Mouse (Mus musculus): Measurements from ENCODE around the gene Lax1. TPM values are rescaled to one million over a fixed set of nuclear protein-coding genes. Genes with fewer than 3 reads are reported as not detected.
"Not testable (repeated sequence)": the region's sequence is repeated elsewhere in the genome, so short reads cannot be mapped to it uniquely, and the experiment has no call there.

Lax1 gene
- total RNA-seq, 4 experiments from 2014 or later: 0.15 to 0.37 TPM; not detected in 2

DNA sequence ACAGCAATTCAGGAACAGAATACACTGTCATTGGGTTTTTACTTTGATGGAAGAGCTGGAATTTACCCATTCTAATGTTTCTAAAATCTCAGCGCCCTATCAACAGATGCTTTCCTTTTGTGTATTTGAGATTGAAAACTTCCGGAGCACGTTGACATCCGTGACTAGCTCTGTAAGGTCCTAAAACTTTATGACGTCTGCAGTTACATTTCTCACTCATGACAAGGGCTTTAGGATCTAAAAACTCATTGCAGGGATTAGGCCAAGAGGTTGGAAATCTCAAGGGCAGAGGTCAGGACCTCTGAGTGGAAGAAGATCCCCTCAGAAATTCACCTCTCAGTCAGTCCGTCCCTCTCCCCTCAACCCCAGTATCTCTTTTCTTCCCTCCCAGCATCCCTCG, 1.6 kb downstream of the Lax1 start:
- DNase-seq (ENCODE audit: low spot score in 2 of 2): no peak

DNA sequence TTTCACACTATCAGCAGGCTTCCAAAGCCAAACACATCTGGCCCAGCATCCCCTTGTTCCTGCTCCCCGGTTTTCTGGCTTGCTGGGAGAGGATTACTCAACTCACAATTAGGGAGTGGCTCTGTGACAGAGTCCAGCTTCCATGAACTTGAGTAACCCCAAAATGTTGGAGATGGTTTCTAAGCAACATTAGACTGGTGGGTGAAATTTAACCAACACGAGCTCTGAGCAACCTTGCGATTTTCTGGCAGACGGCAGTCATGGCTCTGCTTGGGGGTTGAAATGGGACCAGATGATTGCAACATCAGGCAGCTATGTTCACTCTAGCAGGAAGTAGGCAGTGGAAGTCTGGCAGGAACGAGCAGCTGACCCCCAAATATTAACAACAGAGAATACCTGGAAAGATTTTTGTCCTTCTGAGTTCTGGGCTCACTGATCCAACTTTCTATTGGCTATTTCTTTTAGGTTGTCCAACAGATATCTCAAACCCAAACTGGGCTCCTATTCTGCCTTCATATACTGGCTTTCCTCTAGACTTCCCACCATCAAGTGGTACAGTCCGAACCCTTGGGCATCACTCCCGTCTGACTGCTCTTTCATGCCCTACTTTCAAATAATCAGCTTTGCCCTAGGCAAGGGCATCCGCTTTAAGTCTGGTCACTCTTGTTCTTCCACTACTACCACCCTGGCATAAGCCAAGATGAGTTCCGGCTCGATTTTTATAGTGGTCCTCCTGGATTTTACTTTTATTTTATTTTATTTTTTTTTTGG, 4.0 kb downstream of the Lax1 start:
- DNase-seq (ENCODE audit: low spot score in 2 of 2): no peak

DNA sequence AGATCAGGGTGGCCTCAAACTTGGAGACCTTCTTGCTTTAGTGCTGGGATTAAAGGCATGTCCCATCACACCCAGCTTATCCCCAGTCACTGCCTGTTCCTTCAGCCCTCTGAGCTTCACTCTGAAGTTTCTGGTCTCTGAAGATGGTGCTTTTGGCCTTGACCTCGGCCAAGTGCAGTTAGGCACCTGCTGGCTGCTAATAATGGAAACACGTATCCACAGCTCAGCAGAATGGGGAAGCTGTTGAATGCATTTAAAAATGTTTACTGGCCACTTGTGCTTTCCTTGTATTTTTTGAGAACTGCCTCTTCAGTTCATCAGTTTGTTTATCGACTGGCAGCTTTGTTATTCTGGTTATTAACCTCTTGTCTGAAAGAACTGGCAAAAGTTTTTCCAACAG, 18.1 kb downstream of the Lax1 start:
- no peak for DNase-seq (ENCODE audit: low spot score in 2 of 2)

DNA sequence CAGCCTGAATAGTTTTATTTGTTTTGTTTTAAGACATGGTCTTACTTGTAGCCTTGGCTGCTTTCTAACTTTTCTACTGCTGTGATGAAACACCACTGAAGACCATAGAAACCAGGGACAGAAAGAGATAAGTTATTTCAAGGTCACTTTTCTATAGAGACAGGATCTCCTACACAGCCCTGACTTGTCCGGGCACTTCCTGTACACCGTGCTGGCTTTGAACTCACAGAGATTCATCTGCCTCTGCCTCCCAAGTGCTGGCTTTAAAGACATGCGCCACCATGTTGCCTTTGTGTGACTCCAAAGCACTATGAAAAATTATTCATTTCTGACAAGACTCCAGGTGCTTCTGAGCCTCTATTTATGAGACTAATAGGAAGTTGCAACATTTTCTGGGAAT, 18.6 kb downstream of the Lax1 start:
- no peak for DNase-seq (ENCODE audit: low spot score in 2 of 2)

DNA sequence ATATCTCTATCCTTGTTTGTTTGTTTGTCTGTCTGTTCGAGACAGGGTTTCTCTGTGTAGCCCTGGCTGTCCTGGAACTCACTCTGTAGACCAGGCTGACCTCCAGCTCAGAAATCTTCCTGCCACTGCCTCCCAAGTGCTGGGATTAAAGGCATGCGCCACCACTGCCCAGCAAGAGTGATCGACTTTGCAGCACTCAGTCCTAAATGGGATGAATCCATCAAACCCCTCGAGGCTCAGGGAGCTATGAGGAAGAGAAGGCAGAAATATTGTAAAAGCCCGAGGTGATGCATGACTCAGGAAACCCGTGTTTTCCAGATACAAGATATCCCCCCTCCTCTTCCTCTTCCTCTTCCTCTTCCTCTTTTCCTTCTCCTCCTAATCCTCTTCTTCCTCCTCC, 19.1 kb downstream of the Lax1 start:
- no peak for DNase-seq (ENCODE audit: low spot score in 2 of 2)

DNA sequence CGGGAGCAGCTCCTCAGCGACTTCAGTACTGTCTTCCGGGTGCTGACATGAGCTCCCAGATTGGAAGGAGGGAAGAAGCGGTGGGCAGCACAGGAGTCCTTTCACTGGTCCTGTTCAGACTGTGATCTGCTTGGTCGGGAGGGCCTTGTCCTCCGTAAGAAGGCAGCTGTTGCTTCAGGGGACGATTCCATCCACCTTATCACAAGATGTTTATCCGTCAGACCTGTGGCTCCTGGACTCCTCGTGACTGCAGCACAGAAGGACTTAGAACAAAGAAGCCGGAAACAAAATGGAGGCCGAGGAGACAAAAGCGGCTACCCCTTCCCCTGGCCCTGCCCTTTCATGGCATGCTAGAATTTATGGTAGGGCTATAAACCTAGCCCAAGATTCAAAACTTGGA, 19.7 kb downstream of the Lax1 start:
- no peak for DNase-seq (ENCODE audit: low spot score in 2 of 2)

DNA sequence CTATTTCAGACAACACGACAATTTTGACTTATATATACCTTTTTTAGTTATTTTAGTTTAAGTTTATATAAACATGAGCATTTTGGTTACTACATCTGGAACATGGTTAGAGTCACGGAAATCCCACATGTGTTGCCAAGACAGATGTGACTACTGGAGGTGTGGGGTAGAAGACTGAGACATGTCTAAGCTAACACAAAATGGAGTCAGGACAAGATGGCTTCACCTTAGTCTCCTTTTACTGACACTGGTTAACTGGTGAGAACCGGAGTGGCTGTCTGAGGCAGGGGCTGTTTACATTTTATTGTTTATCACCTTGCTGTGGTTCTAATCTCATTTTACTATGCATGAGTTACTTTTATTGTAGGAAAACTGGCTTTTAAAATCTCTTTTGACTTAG, 21.3 kb downstream of the Lax1 start:
- no peak for DNase-seq (ENCODE audit: low spot score in 2 of 2)

DNA sequence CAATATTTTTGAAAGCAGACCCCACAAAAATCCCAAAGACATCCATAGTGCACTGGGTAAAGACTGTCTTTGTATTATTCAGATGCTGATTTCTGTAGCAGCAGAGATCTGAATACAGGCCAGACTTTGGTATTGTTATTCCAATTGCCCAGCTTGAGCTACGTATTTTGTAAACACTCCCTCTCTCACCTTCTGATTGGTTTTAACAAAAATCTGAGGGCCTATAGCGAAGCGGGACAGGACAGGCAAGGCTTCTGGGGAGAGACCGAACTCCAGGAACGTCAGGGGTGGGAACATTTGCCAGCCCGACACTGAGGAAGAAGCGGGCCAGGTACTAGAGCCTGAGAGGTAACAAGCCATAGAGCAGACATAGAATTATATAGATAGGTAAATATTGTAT, 22.2 kb downstream of the Lax1 start:
- no peak for DNase-seq (ENCODE audit: low spot score in 2 of 2)

DNA sequence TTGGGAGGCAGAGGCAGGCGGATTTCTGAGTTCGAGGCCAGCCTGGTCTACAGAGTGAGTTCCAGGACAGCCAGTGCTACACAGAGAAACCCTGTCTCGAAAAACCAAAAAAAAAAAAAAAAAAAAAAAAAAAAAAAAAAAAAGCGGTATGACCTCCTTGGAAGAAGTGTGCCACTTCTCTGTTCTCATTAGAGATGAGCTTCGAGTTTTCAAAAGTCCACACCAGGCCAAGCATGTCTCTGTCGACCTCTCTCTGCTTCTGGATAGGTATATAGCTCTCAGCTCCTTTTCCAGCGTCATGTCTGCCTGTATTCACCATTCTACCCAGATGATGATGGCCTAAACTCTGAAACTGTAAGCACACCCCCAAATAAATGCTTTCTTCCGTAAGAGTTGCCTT, 24.2 kb downstream of the Lax1 start:
- not testable (repeated sequence) for DNase-seq (ENCODE audit: low spot score in 2 of 2)

DNA sequence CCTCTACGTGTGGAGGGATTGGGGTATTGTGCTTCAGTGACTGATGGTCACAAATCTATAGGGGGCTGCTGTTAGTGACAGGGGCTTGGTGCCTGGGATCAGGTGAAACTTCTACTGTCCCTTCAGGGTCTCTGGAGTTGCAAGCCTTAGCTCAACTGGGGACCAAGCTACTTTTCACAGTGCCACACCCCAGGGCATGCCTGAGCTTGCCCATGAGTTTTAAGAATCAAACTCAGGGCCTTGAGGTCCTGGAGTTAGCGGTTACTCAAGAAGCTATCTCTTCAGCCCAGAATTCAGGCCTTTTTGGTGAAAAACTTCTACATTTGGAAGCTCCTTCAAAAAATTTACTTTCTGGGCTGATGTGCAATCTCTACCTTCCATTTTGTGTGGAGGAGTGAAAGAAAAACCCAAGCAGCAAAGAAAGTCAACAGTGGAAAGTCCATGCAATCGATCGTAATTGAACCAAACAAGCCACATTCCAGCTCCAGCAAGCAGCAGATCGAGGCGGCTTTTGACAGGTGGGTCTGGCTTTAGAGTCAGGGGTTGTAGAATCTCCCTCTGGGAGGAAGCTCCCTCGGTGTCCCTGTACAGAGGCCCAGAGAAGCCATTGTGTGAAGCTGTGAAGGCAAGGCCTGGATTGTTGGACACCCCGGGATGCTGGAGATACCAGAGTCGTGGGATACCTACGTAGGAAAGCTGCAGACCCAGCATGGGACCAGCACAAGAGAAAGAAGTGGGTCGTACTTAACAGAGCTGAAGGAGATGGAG, 25.5 kb downstream of the Lax1 start:
- DNase-seq (ENCODE audit: low spot score in 2 of 2): no peak

DNA sequence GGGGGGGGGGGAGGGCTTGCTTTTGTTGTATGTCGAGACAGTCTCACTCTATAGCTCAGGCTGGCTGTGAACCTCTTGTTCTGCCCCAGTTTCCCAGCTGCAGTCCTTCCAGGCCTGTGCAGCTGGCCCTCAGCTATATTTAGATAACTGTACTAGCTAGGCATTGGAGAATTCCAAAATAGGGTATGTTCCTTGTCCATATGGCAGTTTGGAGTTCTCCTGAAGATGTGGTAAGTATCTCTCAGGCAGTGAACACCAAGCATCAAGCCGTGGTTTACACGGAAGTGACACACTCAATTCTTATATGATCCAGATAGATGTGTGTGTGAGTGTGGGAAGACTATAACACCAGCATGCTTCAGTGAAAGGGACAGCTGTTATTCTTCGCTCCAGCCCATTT, 26.5 kb downstream of the Lax1 start:
- DNase-seq (ENCODE audit: low spot score in 2 of 2): peak in 1 of 2 experiments; percentile 50

DNA sequence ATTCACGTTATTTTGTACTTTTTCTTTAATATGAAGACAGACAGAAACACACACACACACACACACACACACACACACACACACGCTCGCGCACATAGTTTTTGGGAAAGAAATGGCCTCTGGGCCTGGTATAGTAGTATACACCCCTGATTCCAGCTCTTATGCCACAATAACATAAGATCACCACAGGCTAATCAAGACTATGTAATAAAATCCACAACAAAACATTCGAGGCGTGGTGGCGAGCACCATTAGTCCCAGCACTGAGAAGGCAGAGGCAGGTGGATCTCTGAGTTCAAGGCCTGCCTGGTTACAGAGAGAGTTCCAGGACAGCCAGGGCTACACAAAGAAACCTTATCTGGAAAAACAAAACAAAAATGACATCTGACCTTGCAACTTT, 27.0 kb downstream of the Lax1 start:
- DNase-seq (ENCODE audit: low spot score in 2 of 2): no peak

DNA sequence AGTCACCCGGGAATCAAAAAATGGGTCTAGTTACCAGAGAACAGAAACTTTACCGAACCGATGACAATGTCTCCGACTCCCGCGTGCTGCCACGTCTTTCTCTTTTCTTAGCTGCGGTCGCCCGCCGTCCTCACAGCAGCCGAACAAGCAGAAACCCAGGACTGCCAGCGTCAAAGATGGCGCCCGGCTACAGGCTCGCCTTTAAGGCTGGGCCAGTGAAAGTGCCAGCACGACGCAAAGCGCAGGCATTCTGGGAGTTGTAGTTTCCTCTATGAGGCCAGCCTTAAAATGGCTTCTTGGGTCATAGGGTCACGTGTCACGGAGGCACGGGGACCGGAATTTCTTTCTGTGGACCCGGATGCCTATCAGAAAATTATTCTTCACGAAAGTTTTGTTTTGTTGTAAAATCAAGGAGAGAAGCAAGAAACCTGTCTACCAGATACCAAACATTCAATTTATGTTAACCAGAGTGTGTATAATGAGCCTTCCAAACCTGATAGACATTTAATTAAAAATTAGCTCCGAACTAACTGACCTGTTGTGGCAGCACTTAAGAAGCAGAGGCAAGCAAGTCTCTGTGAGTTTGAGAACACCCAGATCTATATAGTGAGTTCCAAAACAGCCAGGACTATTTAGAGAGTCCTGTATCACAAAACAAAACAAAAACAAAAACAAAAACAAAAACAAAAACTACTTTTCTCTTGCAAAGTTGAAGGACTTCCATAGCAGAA, 28.5 kb downstream of the Lax1 start, which contains the start of gene Gm38394:
Gene Gm38394 (minus strand): TSS at position 116 of the 731 bp plus-strand sequence.
- peak; percentile 87 to 94 for DNase-seq (ENCODE audit: low spot score in 2 of 2)

DNA sequence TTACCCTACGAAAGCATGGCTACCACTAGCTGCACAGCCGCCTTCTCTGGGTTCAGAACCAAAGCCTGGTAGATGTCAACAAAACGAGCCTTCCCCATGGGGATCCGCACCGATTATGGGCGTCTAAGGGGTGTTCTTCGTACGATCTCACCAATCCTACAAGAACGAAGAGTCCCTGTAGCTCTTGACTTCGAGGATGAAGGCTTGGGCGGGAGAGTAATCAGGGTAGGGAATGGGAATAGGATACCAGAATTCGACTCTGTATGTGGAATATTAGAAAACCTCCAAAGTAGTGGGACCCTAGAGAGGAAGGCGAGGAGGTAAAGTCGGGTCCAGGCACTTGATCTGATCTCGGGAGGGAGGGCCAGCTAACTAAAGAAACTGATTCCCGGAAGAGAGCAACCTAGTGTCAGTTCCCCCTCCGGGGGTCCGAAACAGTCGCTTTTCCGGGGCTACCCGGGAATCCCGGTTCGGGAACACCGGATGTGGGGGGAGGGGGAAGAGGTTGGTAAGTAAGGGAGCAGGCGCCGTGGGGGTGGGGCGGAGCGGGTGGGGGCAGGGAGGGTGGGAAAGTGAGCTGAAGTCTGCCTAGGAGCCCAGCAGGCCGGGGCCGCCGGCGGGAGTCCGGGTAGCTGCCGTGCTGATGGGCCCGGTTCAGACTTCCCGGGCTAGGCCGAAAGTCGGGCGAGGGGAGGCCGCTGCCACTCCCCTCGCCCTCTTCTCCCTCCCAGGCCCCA, 29.3 kb downstream of the Lax1 start, which contains the start of gene Zbed6:
Gene Zbed6 (minus strand): TSS at position 420 of the 737 bp plus-strand sequence.
- peak in 1 of 2 experiments; percentile 72 for DNase-seq (ENCODE audit: low spot score in 2 of 2)

DNA sequence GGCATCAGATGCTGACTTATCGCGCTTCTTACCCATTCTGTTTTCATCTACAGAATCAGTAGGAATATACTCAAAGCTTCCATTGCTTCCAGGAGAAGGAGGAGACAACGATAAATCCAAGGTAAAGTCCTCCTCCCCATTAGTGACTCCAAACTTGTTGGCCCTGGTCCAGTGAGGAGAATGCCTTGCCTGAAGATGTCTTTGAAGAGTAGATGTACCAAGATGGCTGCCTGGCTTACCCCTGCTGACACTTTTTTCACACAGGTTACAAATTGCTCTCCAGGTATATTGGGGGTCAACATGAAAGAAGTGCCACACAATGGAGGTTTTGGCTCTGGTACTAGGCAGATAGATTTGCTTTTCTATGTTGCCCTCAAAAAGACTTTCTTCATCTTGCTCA, 31.0 kb downstream of the Lax1 start:
- DNase-seq (ENCODE audit: low spot score in 2 of 2): no peak

DNA sequence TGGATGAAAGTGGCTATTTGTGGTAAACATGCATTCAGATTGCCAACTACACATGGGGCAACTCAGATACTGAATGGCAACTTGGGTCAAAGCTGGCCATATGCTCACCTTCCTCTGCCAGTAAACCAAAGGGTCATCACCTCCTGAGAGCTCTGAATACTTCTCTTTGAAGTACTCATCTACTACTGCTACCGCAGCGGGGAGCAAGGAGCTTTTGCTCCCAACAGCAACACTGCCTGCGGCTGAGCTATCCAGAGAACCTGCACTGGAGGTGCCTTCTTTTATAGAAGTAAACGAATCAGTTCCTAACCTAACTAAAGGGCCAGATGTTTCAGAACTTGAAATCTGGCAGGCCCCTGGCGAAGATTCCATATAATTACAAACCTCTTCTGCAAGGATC, 33.1 kb downstream of the Lax1 start:
- DNase-seq (ENCODE audit: low spot score in 2 of 2): no peak

DNA sequence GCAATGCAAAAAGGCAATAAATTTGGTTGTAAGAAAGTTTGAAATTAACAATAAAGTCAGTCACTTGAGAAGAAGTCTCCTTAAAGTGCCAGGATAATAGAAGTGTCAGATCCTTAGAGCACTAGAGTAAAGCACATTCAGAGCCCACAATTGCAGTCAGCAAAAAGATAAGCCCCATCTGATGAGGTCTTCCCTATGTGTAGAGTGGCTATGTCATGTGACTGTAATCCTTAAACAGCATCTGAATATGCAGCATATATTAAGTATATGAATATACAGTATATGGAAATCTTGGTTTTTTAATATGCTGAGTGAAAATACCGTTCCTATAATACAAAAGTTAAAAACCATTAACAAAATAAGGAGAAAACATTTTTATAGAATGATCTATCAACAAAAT, 36.9 kb downstream of the Lax1 start:
- DNase-seq (ENCODE audit: low spot score in 2 of 2): no peak

DNA sequence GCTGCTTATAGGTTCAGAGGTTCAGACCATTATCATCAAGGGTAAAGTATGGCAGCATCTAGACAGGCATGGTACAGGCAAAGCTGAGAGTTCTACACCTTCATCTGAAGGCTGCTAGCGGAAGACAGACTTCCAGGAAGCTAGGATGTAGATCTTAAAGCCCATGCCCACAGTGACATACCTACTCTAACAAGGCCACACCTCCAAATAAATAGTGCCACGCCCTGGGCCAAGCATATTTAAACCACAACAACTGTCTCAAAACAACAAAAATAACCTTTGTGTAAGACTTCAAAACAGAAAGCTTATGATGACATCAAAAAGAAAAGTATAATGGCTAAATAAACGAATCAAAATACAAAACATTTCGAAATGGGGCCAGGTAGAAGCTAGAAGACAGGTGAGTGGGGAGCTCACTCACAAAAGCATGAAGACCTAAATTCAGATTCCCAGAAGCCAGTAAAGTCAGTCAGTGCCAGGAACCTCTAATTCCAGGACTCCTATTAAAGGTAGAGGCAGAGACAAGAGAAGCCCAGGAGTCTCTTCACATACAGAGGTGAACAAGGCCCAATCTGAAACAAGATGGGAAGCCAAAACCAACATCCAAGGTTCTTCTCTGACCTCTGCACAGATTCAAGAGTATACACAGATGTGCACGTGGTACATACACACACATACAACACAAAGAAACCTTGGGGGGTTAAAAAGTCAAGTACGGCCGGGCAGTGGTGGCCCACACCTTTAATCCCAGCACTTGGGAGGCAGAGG, 39.4 kb downstream of the Lax1 start:
- no peak for DNase-seq (ENCODE audit: low spot score in 2 of 2)

DNA sequence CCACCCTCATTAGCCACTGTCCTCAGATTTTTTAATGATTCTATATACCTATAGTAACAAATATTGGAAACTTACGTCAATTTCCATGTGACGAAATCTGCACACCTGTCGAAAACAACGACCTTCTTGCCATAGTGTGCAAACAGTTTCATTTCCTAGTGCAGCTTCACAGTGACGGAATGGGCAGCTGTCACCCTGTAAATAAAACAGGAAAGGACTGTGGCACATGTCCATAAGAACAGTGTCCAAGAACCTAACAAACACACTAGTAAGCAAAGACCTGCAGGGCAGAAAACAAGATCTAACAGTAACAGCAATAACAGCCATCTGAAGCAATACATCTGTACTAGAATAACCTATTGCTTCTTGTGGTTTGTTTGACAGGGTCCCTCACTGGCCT, 44.3 kb downstream of the Lax1 start:
- DNase-seq (ENCODE audit: low spot score in 2 of 2): no peak

DNA sequence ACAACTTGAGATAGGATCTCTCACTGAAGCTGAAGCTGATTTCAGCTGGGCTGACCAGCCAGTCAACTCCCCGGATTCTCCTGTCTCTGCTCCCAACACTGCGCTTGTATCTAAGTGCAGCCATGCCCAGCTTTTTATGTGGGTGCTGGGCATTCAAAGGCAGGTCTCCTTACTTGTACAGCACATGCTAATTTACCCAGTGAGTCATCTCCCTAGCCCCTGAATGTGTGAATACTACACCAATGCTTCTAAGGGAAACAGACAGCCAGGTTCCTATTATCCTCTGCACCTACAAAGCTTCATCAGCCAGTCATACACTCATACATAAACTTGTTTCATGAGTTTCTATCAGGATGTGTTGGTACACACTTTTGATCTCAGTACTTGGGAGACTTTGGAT, 48.7 kb downstream of the Lax1 start:
- DNase-seq (ENCODE audit: low spot score in 2 of 2): no peak

DNA sequence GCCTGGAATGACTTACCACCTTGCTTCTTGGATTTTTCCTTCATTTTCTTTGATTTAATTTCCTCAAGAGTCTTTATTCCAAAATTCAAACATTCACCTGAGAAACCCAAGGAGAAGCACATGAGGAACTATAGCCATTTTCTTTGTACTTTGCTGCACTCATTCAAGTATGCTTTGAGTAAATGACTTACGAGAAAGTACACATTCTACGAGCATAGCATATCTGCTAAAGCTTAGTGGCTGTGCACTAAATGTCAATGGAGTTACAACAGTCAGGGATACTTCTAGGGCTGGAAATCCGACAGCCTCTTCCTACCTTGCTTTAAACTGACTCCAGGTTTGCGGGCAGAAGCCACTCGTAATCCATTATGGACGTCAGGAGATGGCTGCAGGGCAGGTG, 51.4 kb downstream of the Lax1 start:
- no peak for DNase-seq (ENCODE audit: low spot score in 2 of 2)

All from left cerebral cortex, adult 8-10 months (tissue).